Mouse (Mus musculus): ENCODE data around the gene Fign. TPM values are rescaled to one million over a fixed set of nuclear protein-coding genes. Genes with fewer than 3 reads are reported as not detected.

The Fign gene
- total and polyA plus RNA-seq, 3 experiments = not detected

- Histone ChIP-seq H3K27me3 (replicated peaks) (no peaks in the 10 kb centered on the region), H3K4me3 (replicated peaks in 1 of 3; ENCODE audit: low read depth in 2 of 3, low read length in 2 of 3, poor library complexity in 1 of 3) (no peak overlapping the region), H3K9ac (ENCODE audit: insufficient read depth, low read depth) (no peak overlapping the region), H3K4me1 (ENCODE audit: control insufficient read depth in 1 of 2, insufficient read depth in 2 of 2) (no peaks in the 10 kb centered on the region), H3K4me2 (ENCODE audit: insufficient read depth, low read depth, poor library complexity, severe bottlenecking) (no peak overlapping the region), H3K27ac (ENCODE audit: insufficient read depth, low read depth) (no peak overlapping the region), H3K79me2 (replicated peaks; ENCODE audit: control insufficient read depth, extremely low read depth, insufficient read depth, poor library complexity, severe bottlenecking) (no peaks in the 10 kb centered on the region), H3K36me3 (replicated peaks in 1 of 2; ENCODE audit: control insufficient read depth in 1 of 2, insufficient read depth in 1 of 2, low read length in 1 of 2) (no peaks in the 10 kb centered on the region), H3K9me3 (replicated peaks; ENCODE audit: low read length) (peaks cover 34% of the 10 kb centered on the region)
- no peak for DNase-seq (ENCODE audit: extremely low read depth)
- in situ Hi-C loops (cut with MboI; ENCODE audit: low pct_ligation_motif_present, low pct_unique_long_range_greater_than_20kb, low sequenced_read_pairs) (no loop called here), dilution Hi-C loops (cut with MboI; ENCODE audit: extremely low pct_ligation_motif_present, extremely low pct_unique_long_range_greater_than_20kb, low sequenced_read_pairs) (no loop called here)
- TF ChIP-seq MAFK (IDR thresholded peaks at IDR 0.05; ENCODE audit: insufficient replicate concordance, low read length) = no peak
- no peak for TF ChIP-seq POLR2A (IDR thresholded peaks at IDR 0.05; ENCODE audit: low read depth, low read length)
- no peak for TF ChIP-seq CHD2 (IDR thresholded peaks at IDR 0.05; ENCODE audit: low read length)
- no peak for TF ChIP-seq ZNF384 (IDR thresholded peaks at IDR 0.05; ENCODE audit: low read depth, low read length)
- TF ChIP-seq UBTF (IDR thresholded peaks at IDR 0.05; ENCODE audit: low read depth, low read length) = no peak
- TF ChIP-seq RCOR1 (conservative IDR thresholded peaks at IDR 0.05; ENCODE audit: low read depth, low read length) = no peak
- no peak for TF ChIP-seq KAT2A (IDR thresholded peaks at IDR 0.05; ENCODE audit: insufficient replicate concordance, low read length)
- TF ChIP-seq RAD21 (IDR thresholded peaks at IDR 0.05; ENCODE audit: low read depth, low read length) = no peak
- TF ChIP-seq E2F4 (IDR thresholded peaks at IDR 0.05; ENCODE audit: insufficient replicate concordance, low read depth, low read length) = no peak
- no peak for TF ChIP-seq TBP (conservative IDR thresholded peaks at IDR 0.05; ENCODE audit: low read depth, low read length)
- TF ChIP-seq TCF12 (IDR thresholded peaks at IDR 0.05; ENCODE audit: low read depth, low read length) = no peak
- no peak for TF ChIP-seq GABPA (IDR thresholded peaks at IDR 0.05; ENCODE audit: insufficient replicate concordance, low read depth, low read length)
- no peak for TF ChIP-seq MEF2A (IDR thresholded peaks at IDR 0.05; ENCODE audit: borderline replicate concordance, low read depth, low read length)
Measured at GRCm38 (mm10) chr2:64035393-64035792, 62.4 kb downstream of the Fign start.

GRCm38 (mm10) chr2:64033871-64034270 is 64.0 kb downstream of the Fign start:
- Histone ChIP-seq H3K36me3 (replicated peaks in 1 of 2; ENCODE audit: control insufficient read depth in 1 of 2, insufficient read depth in 1 of 2, low read length in 1 of 2) (no peaks in the 10 kb centered on the region), H3K4me1 (ENCODE audit: control insufficient read depth in 1 of 2, insufficient read depth in 2 of 2) (no peaks in the 10 kb centered on the region), H3K9ac (ENCODE audit: insufficient read depth, low read depth) (no peak overlapping the region), H3K4me3 (replicated peaks in 1 of 3; ENCODE audit: low read depth in 2 of 3, low read length in 2 of 3, poor library complexity in 1 of 3) (no peak overlapping the region), H3K27ac (ENCODE audit: insufficient read depth, low read depth) (no peak overlapping the region), H3K9me3 (replicated peaks; ENCODE audit: low read length) (peaks cover 36% of the 10 kb centered on the region), H3K4me2 (ENCODE audit: insufficient read depth, low read depth, poor library complexity, severe bottlenecking) (no peak overlapping the region), H3K27me3 (replicated peaks) (no peaks in the 10 kb centered on the region), H3K79me2 (replicated peaks; ENCODE audit: control insufficient read depth, extremely low read depth, insufficient read depth, poor library complexity, severe bottlenecking) (no peaks in the 10 kb centered on the region)
- TF ChIP-seq HCFC1 (IDR thresholded peaks at IDR 0.05; ENCODE audit: low read depth, low read length) (no peak), USF1 (IDR thresholded peaks at IDR 0.05; ENCODE audit: low read depth, low read length) (no peak), TBP (conservative IDR thresholded peaks at IDR 0.05; ENCODE audit: low read depth, low read length) (no peak), GABPA (IDR thresholded peaks at IDR 0.05; ENCODE audit: insufficient replicate concordance, low read depth, low read length) (no peak), NELFE (IDR thresholded peaks at IDR 0.05; ENCODE audit: low read depth, low read length) (no peak), JUND (conservative IDR thresholded peaks at IDR 0.05; ENCODE audit: low read depth, low read length) (no peak), NRF1 (IDR thresholded peaks at IDR 0.05; ENCODE audit: low read depth, low read length) (no peak), EP300 (IDR thresholded peaks at IDR 0.05; ENCODE audit: low read length) (no peak), JUN (IDR thresholded peaks at IDR 0.05; ENCODE audit: insufficient read depth, low read depth, low read length) (no peak), ELF1 (IDR thresholded peaks at IDR 0.05; ENCODE audit: low read depth, low read length) (no peak)
- in situ Hi-C loops (cut with MboI; ENCODE audit: low pct_ligation_motif_present, low pct_unique_long_range_greater_than_20kb, low sequenced_read_pairs) = no loop called here
- DNase-seq (ENCODE audit: extremely low read depth) = no peak
- dilution Hi-C loops (cut with MboI; ENCODE audit: extremely low pct_ligation_motif_present, extremely low pct_unique_long_range_greater_than_20kb, low sequenced_read_pairs) = no loop called here

All from CH12.LX (cell line).